Mouse (Mus musculus) kidney, embryonic 14.5 days (tissue): ENCODE measurements at regions not wholly inside any gene's neighbourhood (a gene's known extent, or its start where the extent isn't known, plus 50 kb on each side); places are given as distances from the start of the nearest gene placed in this dataset.

Experiments used
- ATAC-seq: fragments of 200-750 bp; cut with Nextera tagmentation; 2 replicates; pipeline ENCODE4 v1.8.0; 2017; ENCODE audit warnings: moderate number of reproducible peaks, mild to moderate bottlenecking, moderate TSS enrichment, moderate library complexity; ENCODE audit not compliant: low FRiP score, low TSS enrichment
- H3K27ac ChIP-seq: fragments of 300-500 bp; sonication (generic); 2 replicates; pipeline ENCODE4 v1.5.1; 2014; ENCODE audit warnings: low read depth, mild to moderate bottlenecking, low read length, moderate library complexity, mixed read lengths
- H3K27me3 ChIP-seq: fragments of 300-500 bp; sonication (generic); 2 replicates; pipeline ENCODE4 v1.6.1; 2014; ENCODE audit warnings: mild to moderate bottlenecking, low read length; ENCODE audit not compliant: control insufficient read depth, insufficient read depth
- H3K36me3 ChIP-seq: fragments of 300-500 bp; sonication (generic); 2 replicates; pipeline ENCODE4 v1.6.1; 2014; ENCODE audit warnings: low read length, mixed read lengths; ENCODE audit not compliant: control insufficient read depth, insufficient read depth
- H3K4me1 ChIP-seq: fragments of 300-500 bp; sonication (generic); 2 replicates; pipeline ENCODE4 v1.6.1; 2014; ENCODE audit warnings: low read length, mixed read lengths; ENCODE audit not compliant: control insufficient read depth, insufficient read depth
- H3K4me2 ChIP-seq: fragments of 300-500 bp; sonication (generic); replicated peaks from 2 replicates; pipeline ENCODE4 v1.6.1; 2014; ENCODE audit warnings: low read depth, mild to moderate bottlenecking, low read length
- H3K4me3 ChIP-seq: fragments of 300-500 bp; sonication (generic); 2 replicates; pipeline ENCODE4 v1.5.1; 2014; ENCODE audit warnings: mild to moderate bottlenecking, low read length
- H3K9ac ChIP-seq: fragments of 300-500 bp; sonication (generic); 2 replicates; pipeline ENCODE4 v1.6.1; 2014; ENCODE audit warnings: low read depth, mild to moderate bottlenecking, low read length, moderate library complexity
- H3K9me3 ChIP-seq: fragments of 300-500 bp; sonication (generic); 2 replicates; pipeline ENCODE4 v1.6.1; 2016; ENCODE audit warnings: low read length; ENCODE audit not compliant: control insufficient read depth
- WGBS: fragments of 180-500 bp; shearing (Covaris S2); extraction: QIAGEN DNeasy Blood & Tissue Kit; methylation state at CpG from one replicate; pipeline ENCODE4 v1.1.7; 2014; 5-methylcytosine and 5-hydroxymethylcytosine counted together

GRCm38 (mm10) chr9:43977773-43978172, 65.4 kb upstream of the Thy1 start:
- H3K27me3 ChIP-seq = 0 out of 2 replicates have a peak, but pooled peaks cover 2% of the 10 kb centered on the region
- WGBS = 67% methylated on average over 3 of the region's 3 CpGs

GRCm38 (mm10) chr9:43981376-43981775, 61.8 kb upstream of the Thy1 start:
- no peak overlapping the region for H3K27ac ChIP-seq
- no peak for ATAC-seq
- H3K36me3 ChIP-seq = no peaks in the 10 kb centered on the region
- WGBS = 36% methylated on average over 8 of the region's 8 CpGs
- no peak overlapping the region for H3K4me3 ChIP-seq
- H3K4me2 ChIP-seq = no peak overlapping the region
- H3K9me3 ChIP-seq = no peaks in the 10 kb centered on the region
- no peaks in the 10 kb centered on the region for H3K4me1 ChIP-seq
- no peak overlapping the region for H3K9ac ChIP-seq
- no peaks in the 10 kb centered on the region for H3K27me3 ChIP-seq

More at GRCm38 (mm10) chr9:43977773-43978172, 65.4 kb upstream of the Thy1 start:
- Histone ChIP-seq H3K9me3 (no peaks in the 10 kb centered on the region), H3K4me1 (no peaks in the 10 kb centered on the region), H3K4me2 (no peak overlapping the region), H3K9ac (no peak overlapping the region), H3K36me3 (no peaks in the 10 kb centered on the region), H3K27ac (no peak overlapping the region), H3K4me3 (no peak overlapping the region)
- ATAC-seq = no peak

GRCm38 (mm10) chr9:43982359-43982889, 60.8 kb upstream of the Thy1 start:
- Histone ChIP-seq H3K4me2 (no peak overlapping the region), H3K9ac (no peak overlapping the region), H3K27ac (no peak overlapping the region), H3K4me3 (no peak overlapping the region), H3K36me3 (no peaks in the 10 kb centered on the region), H3K4me1 (no peaks in the 10 kb centered on the region), H3K27me3 (no peaks in the 10 kb centered on the region), H3K9me3 (no peaks in the 10 kb centered on the region)
- ATAC-seq = no peak
- 76% methylated on average over 5 of the region's 5 CpGs for WGBS

- Histone ChIP-seq H3K27me3 (no peaks in the 10 kb centered on the region), H3K4me3 (no peak overlapping the region), H3K4me1 (no peaks in the 10 kb centered on the region), H3K9ac (no peak overlapping the region), H3K9me3 (no peaks in the 10 kb centered on the region), H3K27ac (no peak overlapping the region), H3K36me3 (no peaks in the 10 kb centered on the region), H3K4me2 (no peak overlapping the region)
- ATAC-seq = no peak
- 64% methylated on average over 2 of the region's 2 CpGs for WGBS
Measured at GRCm38 (mm10) chr9:43983220-43983619, 60.0 kb upstream of the Thy1 start.

GRCm38 (mm10) chr9:43984181-43985062, 58.8 kb upstream of the Thy1 start:
- no peak overlapping the region for H3K27ac ChIP-seq
- H3K4me2 ChIP-seq = no peak overlapping the region
- no peaks in the 10 kb centered on the region for H3K9me3 ChIP-seq
- WGBS = 42% methylated on average over 8 of the region's 8 CpGs
- H3K4me3 ChIP-seq = no peak overlapping the region
- ATAC-seq = peak; percentile 37
- no peaks in the 10 kb centered on the region for H3K27me3 ChIP-seq
- H3K4me1 ChIP-seq = peaks cover 10% of the 10 kb centered on the region
- H3K9ac ChIP-seq = no peak overlapping the region
- H3K36me3 ChIP-seq = no peaks in the 10 kb centered on the region

- H3K36me3 ChIP-seq = no peaks in the 10 kb centered on the region
- no peaks in the 10 kb centered on the region for H3K9me3 ChIP-seq
- H3K27ac ChIP-seq = no peak overlapping the region
- H3K4me3 ChIP-seq = no peak overlapping the region
- peaks cover 25% of the 10 kb centered on the region for H3K4me1 ChIP-seq
- 90% methylated on average over 6 of the region's 6 CpGs for WGBS
- no peaks in the 10 kb centered on the region for H3K27me3 ChIP-seq
- no peak for ATAC-seq
- H3K4me2 ChIP-seq = no peak overlapping the region
- no peak overlapping the region for H3K9ac ChIP-seq
Measured at GRCm38 (mm10) chr9:43987957-43988356, 55.2 kb upstream of the Thy1 start.

GRCm38 (mm10) chr9:43988981-43989860, 54.0 kb upstream of the Thy1 start:
- Histone ChIP-seq H3K27me3 (no peaks in the 10 kb centered on the region), H3K9me3 (no peaks in the 10 kb centered on the region), H3K27ac (peak overlapping the region; percentile 25; the same call in 1 of the 2 replicates), H3K9ac (no peak overlapping the region), H3K4me1 (peaks cover 35% of the 10 kb centered on the region), H3K4me2 (no peak overlapping the region), H3K4me3 (no peak overlapping the region), H3K36me3 (no peaks in the 10 kb centered on the region)
- no peak for ATAC-seq
- WGBS = 35% methylated on average over 13 of the region's 13 CpGs

- 66% methylated on average over 11 of the region's 11 CpGs for WGBS
- Histone ChIP-seq H3K9me3 (no peaks in the 10 kb centered on the region), H3K36me3 (no peaks in the 10 kb centered on the region), H3K9ac (no peak overlapping the region), H3K27me3 (no peaks in the 10 kb centered on the region), H3K27ac (no peak overlapping the region), H3K4me1 (peaks cover 36% of the 10 kb centered on the region), H3K4me2 (no peak overlapping the region), H3K4me3 (no peak overlapping the region)
- ATAC-seq = no peak
Measured at GRCm38 (mm10) chr9:43990124-43990523, 53.1 kb upstream of the Thy1 start.
